Mouse (Mus musculus): ENCODE measurements around the gene Gm572. TPM values are rescaled to one million over a fixed set of nuclear protein-coding genes. Genes with fewer than 3 reads are reported as not detected.

Gm572 gene
- polyA plus RNA-seq, 1 experiment from 2014 or later = not detected

DNA sequence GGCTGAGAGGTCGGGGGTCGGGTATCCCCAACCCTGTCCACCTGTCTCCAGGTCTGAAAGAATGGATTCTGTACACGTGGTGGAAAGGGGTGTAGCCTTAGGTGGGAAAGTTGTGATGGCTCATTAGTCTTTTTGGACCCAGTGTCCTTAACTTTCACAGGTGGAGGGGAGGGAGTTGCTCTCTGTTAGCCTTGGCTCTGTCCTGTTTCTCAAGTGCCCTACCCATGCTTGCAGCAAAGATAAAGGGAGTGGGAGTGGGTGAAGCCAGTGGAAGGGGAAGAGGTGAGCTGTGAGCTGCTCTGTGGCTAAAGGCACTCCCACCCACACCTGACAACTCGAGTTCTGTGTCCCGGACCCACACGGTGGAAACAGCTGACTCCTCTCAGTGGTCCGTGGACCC lies 20.2 kb downstream of the Gm572 start:
- no peak overlapping the region for H3K4me2 ChIP-seq (ENCODE audit: low read depth, low read length)
- H3K27ac ChIP-seq (replicated peaks; ENCODE audit: low read depth, low read length) = no peak overlapping the region
- no peaks in the 10 kb centered on the region for H3K9me3 ChIP-seq (replicated peaks; ENCODE audit: control insufficient read depth, low read length)
- no peak for DNase-seq (ENCODE audit: low spot score)
- no peaks in the 10 kb centered on the region for H3K36me3 ChIP-seq (replicated peaks; ENCODE audit: control insufficient read depth, insufficient read depth, low read depth, low read length)
- H3K4me1 ChIP-seq (ENCODE audit: control insufficient read depth, insufficient read depth, low read length) = no peaks in the 10 kb centered on the region
- H3K27me3 ChIP-seq (ENCODE audit: control insufficient read depth, insufficient read depth, low read length) = no peaks in the 10 kb centered on the region
- H3K4me3 ChIP-seq (ENCODE audit: low read depth, low read length) = no peak overlapping the region
- H3K9ac ChIP-seq (replicated peaks; ENCODE audit: low read length) = no peak overlapping the region
- 77% methylated on average over 7 of the region's 7 CpGs for WGBS
- ATAC-seq (replicated peaks; ENCODE audit: insufficient number of reproducible peaks, low FRiP score, low TSS enrichment, low read depth) = no peak

- Histone ChIP-seq H3K4me3 (ENCODE audit: low read depth, low read length) (no peak overlapping the region), H3K36me3 (replicated peaks; ENCODE audit: control insufficient read depth, insufficient read depth, low read depth, low read length) (no peaks in the 10 kb centered on the region), H3K9me3 (replicated peaks; ENCODE audit: control insufficient read depth, low read length) (no peaks in the 10 kb centered on the region), H3K9ac (replicated peaks; ENCODE audit: low read length) (no peak overlapping the region), H3K27me3 (ENCODE audit: control insufficient read depth, insufficient read depth, low read length) (no peaks in the 10 kb centered on the region), H3K27ac (replicated peaks; ENCODE audit: low read depth, low read length) (no peak overlapping the region), H3K4me1 (ENCODE audit: control insufficient read depth, insufficient read depth, low read length) (no peaks in the 10 kb centered on the region), H3K4me2 (ENCODE audit: low read depth, low read length) (no peak overlapping the region)
- no peak for ATAC-seq (replicated peaks; ENCODE audit: insufficient number of reproducible peaks, low FRiP score, low TSS enrichment, low read depth)
- WGBS = 65% methylated on average over 6 of the region's 6 CpGs
- no peak for DNase-seq (ENCODE audit: low spot score)
Observed at GRCm38 (mm10) chr4:148664021-148664420, 20.9 kb downstream of the Gm572 start.

GRCm38 (mm10) chr4:148667006-148667755 lies 24.1 kb downstream of the Gm572 start:
- ATAC-seq (replicated peaks; ENCODE audit: insufficient number of reproducible peaks, low FRiP score, low TSS enrichment, low read depth) (no peak), DNase-seq (ENCODE audit: low spot score) (no peak)
- H3K4me1 ChIP-seq (ENCODE audit: control insufficient read depth, insufficient read depth, low read length) = no peaks in the 10 kb centered on the region
- no peak overlapping the region for H3K27ac ChIP-seq (replicated peaks; ENCODE audit: low read depth, low read length)
- 85% methylated on average over 15 of the region's 15 CpGs for WGBS
- H3K27me3 ChIP-seq (ENCODE audit: control insufficient read depth, insufficient read depth, low read length) = no peaks in the 10 kb centered on the region
- H3K4me3 ChIP-seq (ENCODE audit: low read depth, low read length) = no peak overlapping the region
- H3K9ac ChIP-seq (replicated peaks; ENCODE audit: low read length) = no peak overlapping the region
- no peaks in the 10 kb centered on the region for H3K9me3 ChIP-seq (replicated peaks; ENCODE audit: control insufficient read depth, low read length)
- no peaks in the 10 kb centered on the region for H3K36me3 ChIP-seq (replicated peaks; ENCODE audit: control insufficient read depth, insufficient read depth, low read depth, low read length)
- no peak overlapping the region for H3K4me2 ChIP-seq (ENCODE audit: low read depth, low read length)

DNA sequence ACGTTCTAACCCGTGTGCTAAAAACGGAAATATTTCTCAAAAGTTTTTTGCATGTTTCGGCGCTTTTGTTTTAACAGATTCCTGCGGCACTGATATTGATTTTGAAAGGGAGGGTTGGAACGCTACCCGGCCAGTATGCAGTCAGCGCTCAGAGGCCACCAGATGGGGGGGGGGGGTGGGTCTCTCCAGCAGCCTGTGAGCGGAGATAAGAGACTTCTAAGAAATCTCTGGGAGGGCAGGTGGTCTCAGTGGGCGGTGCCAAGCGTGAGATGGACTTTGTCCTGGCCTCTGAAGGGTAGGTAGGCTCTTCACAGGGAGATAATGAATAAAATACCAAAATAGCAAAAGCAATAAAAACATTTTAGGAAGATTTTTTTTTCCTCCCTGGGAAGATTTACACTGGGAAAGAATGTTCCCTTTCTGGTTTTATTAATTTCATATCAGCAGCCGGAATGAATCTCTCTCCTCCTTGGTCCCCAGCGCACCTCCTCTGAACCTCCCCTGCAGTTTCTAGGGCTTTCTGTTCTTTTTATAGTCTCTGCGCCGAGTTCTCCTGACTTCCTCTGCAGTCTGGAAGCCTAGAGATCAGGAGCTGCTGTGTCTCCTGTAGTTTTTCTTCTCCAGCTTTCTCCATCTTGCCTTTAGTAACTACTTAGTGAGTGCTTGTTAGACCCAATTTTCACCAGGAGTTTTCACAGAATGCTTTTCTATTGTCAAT lies 28.3 kb downstream of the Gm572 start:
- H3K27ac ChIP-seq (replicated peaks; ENCODE audit: low read depth, low read length) = no peak overlapping the region
- H3K36me3 ChIP-seq (replicated peaks; ENCODE audit: control insufficient read depth, insufficient read depth, low read depth, low read length) = no peaks in the 10 kb centered on the region
- no peak overlapping the region for H3K9ac ChIP-seq (replicated peaks; ENCODE audit: low read length)
- DNase-seq (ENCODE audit: low spot score) (no peak), ATAC-seq (replicated peaks; ENCODE audit: insufficient number of reproducible peaks, low FRiP score, low TSS enrichment, low read depth) (no peak)
- WGBS = 62% methylated on average over 16 of the region's 16 CpGs
- H3K4me1 ChIP-seq (ENCODE audit: control insufficient read depth, insufficient read depth, low read length) = peaks cover 6% of the 10 kb centered on the region
- H3K4me2 ChIP-seq (ENCODE audit: low read depth, low read length) = no peak overlapping the region
- no peaks in the 10 kb centered on the region for H3K9me3 ChIP-seq (replicated peaks; ENCODE audit: control insufficient read depth, low read length)
- no peak overlapping the region for H3K4me3 ChIP-seq (ENCODE audit: low read depth, low read length)
- H3K27me3 ChIP-seq (ENCODE audit: control insufficient read depth, insufficient read depth, low read length) = no peaks in the 10 kb centered on the region

GRCm38 (mm10) chr4:148675043-148675442 lies 31.9 kb downstream of the Gm572 start:
- Histone ChIP-seq H3K9me3 (replicated peaks; ENCODE audit: control insufficient read depth, low read length) (no peaks in the 10 kb centered on the region), H3K4me2 (ENCODE audit: low read depth, low read length) (no peak overlapping the region), H3K4me1 (ENCODE audit: control insufficient read depth, insufficient read depth, low read length) (peaks cover 9% of the 10 kb centered on the region), H3K27ac (replicated peaks; ENCODE audit: low read depth, low read length) (no peak overlapping the region), H3K36me3 (replicated peaks; ENCODE audit: control insufficient read depth, insufficient read depth, low read depth, low read length) (no peaks in the 10 kb centered on the region), H3K9ac (replicated peaks; ENCODE audit: low read length) (no peak overlapping the region), H3K4me3 (ENCODE audit: low read depth, low read length) (no peak overlapping the region), H3K27me3 (ENCODE audit: control insufficient read depth, insufficient read depth, low read length) (no peaks in the 10 kb centered on the region)
- no peak for ATAC-seq (replicated peaks; ENCODE audit: insufficient number of reproducible peaks, low FRiP score, low TSS enrichment, low read depth)
- DNase-seq (ENCODE audit: low spot score) = no peak
- WGBS = 44% methylated on average over 7 of the region's 7 CpGs

- ATAC-seq (replicated peaks; ENCODE audit: insufficient number of reproducible peaks, low FRiP score, low TSS enrichment, low read depth) (peak; percentile 30; the same call in 1 of the 2 replicates), DNase-seq (ENCODE audit: low spot score) (no peak)
- no peak overlapping the region for H3K4me3 ChIP-seq (ENCODE audit: low read depth, low read length)
Observed at GRCm38 (mm10) chr4:148676188-148676960, 33.3 kb downstream of the Gm572 start.

DNA sequence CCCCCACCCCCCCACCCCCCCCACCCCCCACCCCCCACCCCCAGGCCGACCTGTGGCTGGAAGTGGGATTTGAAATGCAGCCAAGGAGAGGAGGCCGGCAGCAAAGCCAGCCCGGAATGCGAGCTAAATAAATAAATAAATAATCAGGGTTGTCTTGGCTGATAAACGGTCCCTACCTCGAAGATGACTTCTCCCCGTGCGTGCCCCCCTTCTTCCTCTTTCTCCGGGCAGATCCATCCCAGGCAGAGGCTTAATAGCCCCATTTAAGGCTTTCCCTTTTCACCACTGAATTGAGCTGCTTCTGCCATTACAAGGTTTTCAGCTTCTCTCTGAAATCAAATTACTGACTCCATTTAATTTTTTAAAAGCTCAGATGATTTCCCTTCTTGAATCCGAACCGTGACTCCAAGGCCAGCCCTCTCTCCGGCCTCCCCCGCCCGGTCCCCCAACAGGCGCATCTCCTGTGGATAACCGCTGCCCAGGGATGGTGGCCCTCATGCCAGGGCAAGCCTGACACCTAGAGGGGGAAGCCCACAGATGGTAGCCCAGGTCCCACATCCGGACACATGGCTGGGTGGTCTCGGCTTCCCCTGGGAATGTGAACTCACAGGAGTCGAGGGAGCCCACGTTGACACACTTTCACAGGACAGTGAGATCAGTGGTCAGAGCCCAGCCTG lies 34.0 kb downstream of the Gm572 start:
- Histone ChIP-seq H3K4me3 (ENCODE audit: low read depth, low read length) (no peak overlapping the region), H3K9ac (replicated peaks; ENCODE audit: low read length) (no peak overlapping the region), H3K27me3 (ENCODE audit: control insufficient read depth, insufficient read depth, low read length) (no peaks in the 10 kb centered on the region), H3K9me3 (replicated peaks; ENCODE audit: control insufficient read depth, low read length) (no peaks in the 10 kb centered on the region), H3K36me3 (replicated peaks; ENCODE audit: control insufficient read depth, insufficient read depth, low read depth, low read length) (no peaks in the 10 kb centered on the region), H3K4me2 (ENCODE audit: low read depth, low read length) (no peak overlapping the region), H3K27ac (replicated peaks; ENCODE audit: low read depth, low read length) (no peak overlapping the region), H3K4me1 (ENCODE audit: control insufficient read depth, insufficient read depth, low read length) (peaks cover 9% of the 10 kb centered on the region)
- ATAC-seq (replicated peaks; ENCODE audit: insufficient number of reproducible peaks, low FRiP score, low TSS enrichment, low read depth) (no peak), DNase-seq (ENCODE audit: low spot score) (no peak)
- 32% methylated on average over 19 of the region's 20 CpGs for WGBS

More at GRCm38 (mm10) chr4:148676188-148676960, 33.3 kb downstream of the Gm572 start:
- H3K36me3 ChIP-seq (replicated peaks; ENCODE audit: control insufficient read depth, insufficient read depth, low read depth, low read length) = no peaks in the 10 kb centered on the region
- WGBS = 45% methylated on average over 16 of the region's 16 CpGs
- H3K27ac ChIP-seq (replicated peaks; ENCODE audit: low read depth, low read length) = no peak overlapping the region
- H3K27me3 ChIP-seq (ENCODE audit: control insufficient read depth, insufficient read depth, low read length) = no peaks in the 10 kb centered on the region
- H3K9me3 ChIP-seq (replicated peaks; ENCODE audit: control insufficient read depth, low read length) = no peaks in the 10 kb centered on the region
- peaks cover 9% of the 10 kb centered on the region for H3K4me1 ChIP-seq (ENCODE audit: control insufficient read depth, insufficient read depth, low read length)
- H3K9ac ChIP-seq (replicated peaks; ENCODE audit: low read length) = no peak overlapping the region
- H3K4me2 ChIP-seq (ENCODE audit: low read depth, low read length) = no peak overlapping the region
